In the genomic region with DNA sequence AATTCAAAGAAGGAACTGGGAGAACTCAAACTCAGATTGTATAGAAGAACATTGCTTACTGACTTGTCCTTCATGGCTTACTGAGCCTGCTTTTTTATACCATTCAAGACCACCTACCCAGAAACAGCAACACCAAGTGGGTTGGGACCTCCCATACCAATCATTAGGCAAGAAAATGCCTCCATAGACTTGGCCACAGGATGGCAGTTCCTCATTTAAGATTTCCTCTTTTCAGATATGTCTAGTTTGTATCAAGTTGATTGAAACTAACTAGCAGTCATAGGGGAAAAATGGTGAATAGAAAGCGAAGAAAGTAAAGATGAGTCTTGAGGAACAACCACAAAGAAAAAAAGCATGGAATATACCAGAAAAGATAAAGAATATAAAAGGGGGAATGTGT, we compare ENCODE assay signal across 28 mouse cellular contexts. TPM values are rescaled to one million over a fixed set of nuclear protein-coding genes. Genes with fewer than 3 reads are reported as not detected.
"Had no signal": no experiment of that assay in that cellular context is flagged by ENCODE, and none has a peak within 500 bp of the region (broad histone marks: within the 10 kb centered on the region; RNA-seq: fewer than 3 reads in every experiment).

No protein-coding gene starts in this region.

- ATAC-seq: liver, postnatal 0 days; lung, postnatal 0 days; midbrain, embryonic 15.5 days had no signal

- H3K4me1 ChIP-seq: kidney, embryonic 15.5 days; limb, embryonic 12.5 days; limb, embryonic 15.5 days; midbrain, embryonic 15.5 days; neural tube, embryonic 12.5 days; neural tube, embryonic 15.5 days had no signal

- H3K36me3 ChIP-seq: kidney, embryonic 15.5 days; limb, embryonic 12.5 days; limb, embryonic 15.5 days; midbrain, embryonic 15.5 days; neural tube, embryonic 12.5 days; neural tube, embryonic 15.5 days had no signal

- H3K4me3 ChIP-seq: kidney, embryonic 15.5 days; left cerebral cortex, adult 2 months; limb, embryonic 12.5 days; limb, embryonic 15.5 days; midbrain, embryonic 15.5 days; neural tube, embryonic 12.5 days; neural tube, embryonic 15.5 days had no signal

- H3K27me3 ChIP-seq: kidney, embryonic 15.5 days; limb, embryonic 12.5 days; limb, embryonic 15.5 days; midbrain, embryonic 15.5 days; neural tube, embryonic 12.5 days; neural tube, embryonic 15.5 days had no signal

- H3K27ac ChIP-seq: kidney, embryonic 15.5 days; left cerebral cortex, adult 2 months; limb, embryonic 12.5 days; limb, embryonic 15.5 days; liver, embryonic 14.5 days; macrophage; midbrain, embryonic 15.5 days; neural tube, embryonic 12.5 days; neural tube, embryonic 15.5 days; stomach, postnatal 0 days had no signal

- H3K9ac ChIP-seq: kidney, embryonic 15.5 days; limb, embryonic 12.5 days; limb, embryonic 15.5 days; liver, embryonic 14.5 days; liver, postnatal 0 days; lung, embryonic 14.5 days; midbrain, embryonic 15.5 days; neural tube, embryonic 12.5 days; neural tube, embryonic 15.5 days had no signal

- DNase-seq: kidney, adult 8-10 months; kidney, postnatal 10 days; kidney, postnatal 36 days; layer of hippocampus, postnatal 36 days; left cerebral cortex, postnatal 4 days; liver, postnatal 0 days; lung, embryonic 14.5 days; right cerebral cortex, adult 18-20 months; right cerebral cortex, postnatal 14 days; right cerebral cortex, postnatal 4 days; thymus, postnatal 25 days had no signal

RNA-seq across cellular contexts. Expression of gene Nkx2-4, which starts 34.5 kb away (rescaled TPM):
- total RNA-seq: layer of hippocampus, adult 8-10 months; layer of hippocampus, postnatal 10 days; layer of hippocampus, postnatal 36 days; left cerebral cortex, adult 2 months; left cerebral cortex, postnatal 14 days; left cerebral cortex, postnatal 4 days; megakaryocyte-erythroid progenitor cell, adult 5-6 weeks had no signal
- polyA plus RNA-seq: kidney, embryonic 15.5 days; limb, embryonic 12.5 days; limb, embryonic 15.5 days; liver, embryonic 11.5 days; liver, embryonic 14.5 days; liver, postnatal 0 days; lung, embryonic 14.5 days; lung, postnatal 0 days; macrophage; neural tube, embryonic 12.5 days; neural tube, embryonic 15.5 days; stomach, embryonic 14.5 days; stomach, postnatal 0 days had no signal
